24 mouse cellular contexts compared by ENCODE assay signal in genomic region chr9:51750144-51750543, GRCm38 (mm10). TPM values are rescaled to one million over a fixed set of nuclear protein-coding genes. Genes with fewer than 3 reads are reported as not detected.
"Had no signal": no experiment of that assay in that cellular context is flagged by ENCODE, and none has a peak within 500 bp of the region (broad histone marks: within the 10 kb centered on the region; RNA-seq: fewer than 3 reads in every experiment).

No protein-coding gene starts in this region.

- H3K4me1 ChIP-seq: liver, embryonic 12.5 days; liver, embryonic 15.5 days; midbrain, embryonic 12.5 days; midbrain, embryonic 15.5 days; neural tube, embryonic 12.5 days; neural tube, embryonic 15.5 days had no signal

- H3K4me2 ChIP-seq: limb, embryonic 13.5 days; liver, embryonic 12.5 days; liver, embryonic 15.5 days; midbrain, embryonic 12.5 days; midbrain, embryonic 15.5 days; neural tube, embryonic 12.5 days; neural tube, embryonic 15.5 days; stomach, embryonic 15.5 days had no signal

- ATAC-seq: hindbrain, postnatal 0 days; inflammation-experienced regulatory T-cells, adult 6 months; intestine, embryonic 16.5 days; liver, embryonic 12.5 days; midbrain, embryonic 15.5 days had no signal

- H3K9ac ChIP-seq: limb, embryonic 13.5 days; liver, embryonic 12.5 days; liver, embryonic 15.5 days; midbrain, embryonic 12.5 days; midbrain, embryonic 15.5 days; neural tube, embryonic 12.5 days; neural tube, embryonic 15.5 days; stomach, embryonic 15.5 days had no signal

- H3K4me3 ChIP-seq: limb, embryonic 10.5 days; limb, embryonic 13.5 days; liver, embryonic 12.5 days; liver, embryonic 15.5 days; midbrain, embryonic 12.5 days; midbrain, embryonic 15.5 days; neural tube, embryonic 12.5 days; neural tube, embryonic 15.5 days; stomach, embryonic 15.5 days had no signal

- DNase-seq: kidney, adult 18-20 months; kidney, postnatal 10 days; kidney, postnatal 4 days; liver; lung, postnatal 10 days; right cerebral cortex, adult 18-20 months; right cerebral cortex, postnatal 14 days; right cerebral cortex, postnatal 4 days; thymus, adult 18-20 months; thymus, postnatal 36 days had no signal

- H3K36me3 ChIP-seq: limb, embryonic 10.5 days; limb, embryonic 13.5 days; liver, embryonic 12.5 days; liver, embryonic 15.5 days; midbrain, embryonic 12.5 days; midbrain, embryonic 15.5 days; neural tube, embryonic 12.5 days; neural tube, embryonic 15.5 days; stomach, embryonic 15.5 days had no signal

- H3K27ac ChIP-seq: hindbrain, postnatal 0 days; limb, embryonic 10.5 days; limb, embryonic 13.5 days; liver, embryonic 12.5 days; liver, embryonic 15.5 days; macrophage; midbrain, embryonic 12.5 days; midbrain, embryonic 15.5 days; neural tube, embryonic 12.5 days; neural tube, embryonic 15.5 days; stomach, embryonic 15.5 days had no signal

- H3K27me3 ChIP-seq: limb, embryonic 13.5 days; liver, embryonic 12.5 days; liver, embryonic 15.5 days; midbrain, embryonic 12.5 days; midbrain, embryonic 15.5 days; neural tube, embryonic 12.5 days; neural tube, embryonic 15.5 days; stomach, embryonic 15.5 days had no signal

- H3K9me3 ChIP-seq: limb, embryonic 10.5 days; limb, embryonic 13.5 days; liver, embryonic 12.5 days; liver, embryonic 15.5 days; midbrain, embryonic 12.5 days; midbrain, embryonic 15.5 days; neural tube, embryonic 12.5 days; neural tube, embryonic 15.5 days; stomach, embryonic 15.5 days had no signal

RNA-seq across cellular contexts. Expression of gene Arhgap20, which starts 15.0 kb away (rescaled TPM):
- total RNA-seq: megakaryocyte, adult 5-6 weeks had no signal
- polyA plus RNA-seq: macrophage had no signal
